Mouse (Mus musculus) myocyte (in vitro differentiated cells): ENCODE data around the gene Prrg3.

Experiments
- CEBPB ChIP-seq: IDR thresholded peaks from 2 replicates; pipeline ENCODE4 v1.6.1; 2011; ENCODE audit warnings: mild to moderate bottlenecking, moderate library complexity; ENCODE audit not compliant: poor library complexity, insufficient read depth, severe bottlenecking
- E2F4 ChIP-seq: IDR thresholded peaks from one replicate; pipeline ENCODE4 v1.6.1; 2011; ENCODE audit warnings: mild to moderate bottlenecking, control low read depth, moderate library complexity; ENCODE audit not compliant: insufficient read depth
- MAX ChIP-seq: IDR thresholded peaks from one replicate; pipeline ENCODE4 v1.6.1; 2011; ENCODE audit warnings: low read depth, mild to moderate bottlenecking, control low read depth
- MYOD1 ChIP-seq, 3 experiments: IDR thresholded peaks; one replicate each; pipeline ENCODE4 v1.6.1; 2011; ENCODE audit warnings: control low read depth in 2 of 3, low read depth in 2 of 3, mild to moderate bottlenecking in 2 of 3, moderate library complexity in 1 of 3; ENCODE audit not compliant: insufficient read length in 2 of 3, control insufficient read depth in 1 of 3
- MYOG ChIP-seq, 3 experiments: IDR thresholded peaks; one replicate each; pipeline ENCODE4 v1.6.1; 2011; ENCODE audit warnings: control low read depth in 2 of 3, low read depth in 2 of 3, mild to moderate bottlenecking in 2 of 3; ENCODE audit not compliant: insufficient read length in 2 of 3, control insufficient read depth in 1 of 3, insufficient read depth in 1 of 3
- POLR2A ChIP-seq: IDR thresholded peaks from one replicate; pipeline ENCODE4 v1.6.1; 2011; ENCODE audit warnings: low read depth, mild to moderate bottlenecking, control low read depth, moderate library complexity; ENCODE audit not compliant: insufficient read length
- POLR2AphosphoS2 ChIP-seq: IDR thresholded peaks from one replicate; pipeline ENCODE4 v1.6.1; 2011; ENCODE audit warnings: low read depth, control low read depth; ENCODE audit not compliant: insufficient read length
- SRF ChIP-seq: IDR thresholded peaks from one replicate; pipeline ENCODE4 v1.6.1; 2011; ENCODE audit warnings: low read depth; ENCODE audit not compliant: control insufficient read depth, insufficient read length
- TCF12 ChIP-seq: IDR thresholded peaks from one replicate; pipeline ENCODE4 v1.6.1; 2011; ENCODE audit warnings: mild to moderate bottlenecking, control low read depth; ENCODE audit not compliant: poor library complexity, insufficient read depth, severe bottlenecking

DNA sequence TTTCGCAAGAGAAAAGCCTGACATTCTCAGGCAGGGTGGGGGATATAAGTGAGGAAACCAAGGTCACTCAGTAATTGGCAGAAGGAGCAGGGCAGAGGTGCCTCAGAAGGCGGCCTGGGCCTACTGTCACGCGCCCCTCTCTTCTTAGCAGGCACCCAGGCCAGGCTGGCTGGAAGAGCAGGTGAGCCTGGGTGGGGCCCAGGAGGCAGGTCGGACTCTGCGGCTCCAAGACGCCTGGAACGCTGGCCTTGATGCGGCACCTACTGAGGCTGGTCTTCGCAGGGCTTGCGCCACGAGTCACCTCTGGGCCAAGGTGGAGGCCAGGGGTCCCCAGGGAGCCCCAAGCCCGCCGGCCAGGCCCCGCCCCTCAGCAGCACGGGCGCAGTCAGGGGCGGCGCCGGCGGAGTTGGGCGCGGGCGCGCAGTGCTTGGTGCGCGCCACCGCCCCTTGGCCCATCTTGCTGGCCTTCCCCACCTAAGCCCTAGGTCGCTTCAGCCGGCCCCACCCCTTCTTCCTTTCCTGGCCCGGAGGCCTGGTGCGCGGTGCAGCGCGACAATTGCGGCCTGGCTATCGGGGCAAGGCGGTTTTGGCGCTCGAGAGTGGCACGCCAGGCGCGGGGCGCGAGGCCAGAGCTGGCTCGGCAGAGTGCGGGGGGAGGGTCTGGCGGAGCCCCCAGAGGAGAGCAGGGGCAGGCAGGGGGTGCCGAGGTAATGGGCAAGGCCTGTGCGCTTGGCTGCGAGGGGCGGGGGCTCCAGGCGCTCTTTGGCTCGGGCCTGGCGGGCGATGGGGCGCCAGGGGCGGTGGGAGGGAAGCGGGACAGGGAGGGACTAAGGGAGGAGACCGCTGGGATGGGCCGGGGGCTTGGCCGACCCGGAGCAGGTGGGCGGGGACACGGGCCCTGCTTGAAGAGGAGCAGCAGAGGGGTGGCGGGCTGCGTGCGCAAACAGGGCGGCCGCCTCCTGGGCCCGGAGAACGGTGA, at the start of gene Prrg3:
- TF ChIP-seq POLR2A (no peak), E2F4 (no peak), TCF12 (no peak), POLR2AphosphoS2 (no peak), SRF (no peak), MAX (no peak), MYOD1 (IDR thresholded peaks at IDR 0.05; ENCODE audit: control insufficient read depth in 1 of 3, insufficient read length in 2 of 3, low read depth in 2 of 3) (no peak), MYOG (IDR thresholded peaks at IDR 0.05; ENCODE audit: control insufficient read depth in 1 of 3, insufficient read depth in 1 of 3, insufficient read length in 2 of 3, low read depth in 2 of 3) (no peak), CEBPB (no peak)
